Mouse (Mus musculus): ENCODE measurements at regions not wholly inside any gene's neighbourhood (a gene's known extent, or its start where the extent isn't known, plus 50 kb on each side); places are given as distances from the start of the nearest gene placed in this dataset.

DNA sequence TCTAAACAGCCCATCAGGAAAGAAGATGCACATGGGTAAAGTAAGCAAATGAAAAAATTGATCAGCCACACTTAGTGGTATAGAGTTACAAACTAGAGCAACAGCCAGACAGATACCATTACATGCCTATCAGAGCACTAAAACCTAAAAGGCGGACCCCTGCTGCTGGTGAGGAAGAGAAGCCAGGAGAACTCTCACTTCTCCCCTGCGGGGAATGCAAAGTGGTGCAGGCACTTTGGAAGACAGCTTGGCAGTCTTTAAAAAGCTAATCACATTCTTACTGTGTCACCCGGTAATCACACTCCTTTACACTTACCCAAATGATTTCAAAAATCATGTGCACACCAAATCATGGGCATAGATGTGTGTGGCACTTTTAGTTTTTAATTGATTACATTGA is 204.8 kb upstream of the B3gat1 start:
- Histone ChIP-seq H3K4me1 (ENCODE audit: control insufficient read depth, insufficient read depth, low read length) (no peaks in the 10 kb centered on the region), H3K4me2 (replicated peaks; ENCODE audit: low read depth, low read length) (no peak overlapping the region), H3K4me3 (ENCODE audit: low read depth, low read length) (no peak overlapping the region), H3K36me3 (ENCODE audit: control insufficient read depth, insufficient read depth, low read length) (no peaks in the 10 kb centered on the region), H3K27ac (ENCODE audit: low read length) (no peak overlapping the region), H3K9ac (replicated peaks; ENCODE audit: low read depth, low read length) (no peak overlapping the region), H3K9me3 (ENCODE audit: control insufficient read depth, low read depth, low read length) (no peaks in the 10 kb centered on the region), H3K27me3 (ENCODE audit: control insufficient read depth, insufficient read depth, low read length) (no peaks in the 10 kb centered on the region)
- ATAC-seq (ENCODE audit: insufficient number of reproducible peaks, insufficient read depth, low FRiP score, low read depth): no peak
- WGBS: 7% methylated on average over 3 of the region's 3 CpGs

DNA sequence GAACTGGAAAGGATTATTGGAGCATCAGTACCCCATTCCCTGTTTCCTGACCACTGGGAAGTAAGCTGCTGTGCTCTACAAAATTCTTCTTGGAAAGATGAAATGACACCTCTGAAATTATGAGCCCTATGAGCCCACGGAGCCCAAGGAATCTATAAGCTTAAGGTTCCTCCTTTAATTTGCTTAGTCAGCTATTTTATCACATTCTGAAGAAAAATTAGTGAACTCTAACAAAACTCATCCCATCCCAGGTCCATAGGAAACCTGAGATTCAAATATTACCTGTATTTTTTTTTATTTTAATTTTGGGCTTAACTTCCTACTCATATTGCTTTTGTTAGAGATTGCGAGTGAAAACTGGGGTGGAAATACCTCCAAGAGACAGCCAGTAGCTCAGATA is 194.5 kb upstream of the B3gat1 start:
- no peak for ATAC-seq (ENCODE audit: insufficient number of reproducible peaks, insufficient read depth, low FRiP score, low read depth)
- WGBS: 84% methylated on average over 2 of the region's 2 CpGs
- no peak overlapping the region for H3K27ac ChIP-seq (ENCODE audit: low read length)

DNA sequence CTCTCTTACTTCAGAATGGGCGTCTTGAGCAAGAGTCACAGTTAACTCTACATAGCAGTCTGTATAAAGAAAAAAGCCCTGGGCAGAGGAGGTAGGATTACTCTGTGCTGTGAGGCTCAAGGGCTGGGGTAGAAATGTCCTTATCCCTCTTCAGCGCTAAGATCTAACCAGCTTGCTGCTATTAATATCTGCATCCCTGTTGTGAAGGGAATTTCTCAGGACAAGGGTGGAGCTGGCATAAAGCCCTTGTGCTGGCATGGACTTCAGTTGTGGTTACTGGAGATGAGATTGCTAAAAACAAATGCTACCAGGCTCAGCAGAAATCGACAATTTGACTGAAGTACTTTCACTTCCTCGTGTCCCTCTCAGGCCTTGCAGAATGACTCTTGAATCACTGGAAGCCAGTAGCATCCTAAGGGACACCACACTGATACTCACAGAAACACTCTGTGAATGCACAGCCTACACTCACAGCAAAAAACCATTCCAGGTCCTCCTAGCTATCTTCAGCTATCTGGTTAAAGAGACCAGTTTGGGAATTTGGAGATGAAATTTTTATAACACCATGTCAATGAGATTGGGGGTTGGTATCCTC is 185.1 kb upstream of the B3gat1 start:
- ATAC-seq (ENCODE audit: insufficient number of reproducible peaks, insufficient read depth, low FRiP score, low read depth): no peak
- Histone ChIP-seq H3K27ac (ENCODE audit: low read length) (no peak overlapping the region), H3K27me3 (ENCODE audit: control insufficient read depth, insufficient read depth, low read length) (no peaks in the 10 kb centered on the region), H3K36me3 (ENCODE audit: control insufficient read depth, insufficient read depth, low read length) (no peaks in the 10 kb centered on the region), H3K4me3 (ENCODE audit: low read depth, low read length) (no peak overlapping the region), H3K9ac (replicated peaks; ENCODE audit: low read depth, low read length) (no peak overlapping the region), H3K4me1 (ENCODE audit: control insufficient read depth, insufficient read depth, low read length) (no peaks in the 10 kb centered on the region), H3K9me3 (ENCODE audit: control insufficient read depth, low read depth, low read length) (no peaks in the 10 kb centered on the region), H3K4me2 (replicated peaks; ENCODE audit: low read depth, low read length) (no peak overlapping the region)
- 58% methylated on average over 4 of the region's 4 CpGs for WGBS

More for the DNA sequence above, 194.5 kb upstream of the B3gat1 start:
- Histone ChIP-seq H3K4me1 (ENCODE audit: control insufficient read depth, insufficient read depth, low read length) (no peaks in the 10 kb centered on the region), H3K9ac (replicated peaks; ENCODE audit: low read depth, low read length) (no peak overlapping the region), H3K4me3 (ENCODE audit: low read depth, low read length) (no peak overlapping the region), H3K9me3 (ENCODE audit: control insufficient read depth, low read depth, low read length) (no peaks in the 10 kb centered on the region), H3K4me2 (replicated peaks; ENCODE audit: low read depth, low read length) (no peak overlapping the region), H3K27me3 (ENCODE audit: control insufficient read depth, insufficient read depth, low read length) (no peaks in the 10 kb centered on the region), H3K36me3 (ENCODE audit: control insufficient read depth, insufficient read depth, low read length) (no peaks in the 10 kb centered on the region)

DNA sequence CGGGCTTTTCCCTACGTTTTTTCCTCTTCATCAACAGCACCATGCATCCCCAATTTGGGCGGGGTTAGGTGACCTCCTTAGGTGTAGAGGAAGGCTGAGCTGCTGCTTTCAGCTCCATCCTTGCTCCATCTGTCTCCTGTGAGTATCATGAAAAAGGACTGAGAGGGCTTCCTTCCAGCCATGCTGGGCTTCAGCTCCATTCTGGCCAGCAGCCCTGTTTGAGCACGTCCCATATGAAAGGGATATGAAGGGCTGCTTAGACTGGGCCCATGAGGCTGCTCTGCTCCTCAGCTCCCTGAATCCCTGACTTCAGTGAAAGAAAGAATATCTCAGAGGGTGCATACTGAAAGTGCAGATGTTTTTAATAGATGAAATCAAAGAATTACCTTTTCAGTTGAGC is 184.4 kb upstream of the B3gat1 start:
- H3K9me3 ChIP-seq (ENCODE audit: control insufficient read depth, low read depth, low read length): no peaks in the 10 kb centered on the region
- no peaks in the 10 kb centered on the region for H3K4me1 ChIP-seq (ENCODE audit: control insufficient read depth, insufficient read depth, low read length)
- H3K9ac ChIP-seq (replicated peaks; ENCODE audit: low read depth, low read length): no peak overlapping the region
- no peak overlapping the region for H3K4me2 ChIP-seq (replicated peaks; ENCODE audit: low read depth, low read length)
- H3K27ac ChIP-seq (ENCODE audit: low read length): no peak overlapping the region
- no peak overlapping the region for H3K4me3 ChIP-seq (ENCODE audit: low read depth, low read length)
- H3K36me3 ChIP-seq (ENCODE audit: control insufficient read depth, insufficient read depth, low read length): no peaks in the 10 kb centered on the region
- H3K27me3 ChIP-seq (ENCODE audit: control insufficient read depth, insufficient read depth, low read length): no peaks in the 10 kb centered on the region
- 75% methylated on average over 4 of the region's 4 CpGs for WGBS
- no peak for ATAC-seq (ENCODE audit: insufficient number of reproducible peaks, insufficient read depth, low FRiP score, low read depth)

DNA sequence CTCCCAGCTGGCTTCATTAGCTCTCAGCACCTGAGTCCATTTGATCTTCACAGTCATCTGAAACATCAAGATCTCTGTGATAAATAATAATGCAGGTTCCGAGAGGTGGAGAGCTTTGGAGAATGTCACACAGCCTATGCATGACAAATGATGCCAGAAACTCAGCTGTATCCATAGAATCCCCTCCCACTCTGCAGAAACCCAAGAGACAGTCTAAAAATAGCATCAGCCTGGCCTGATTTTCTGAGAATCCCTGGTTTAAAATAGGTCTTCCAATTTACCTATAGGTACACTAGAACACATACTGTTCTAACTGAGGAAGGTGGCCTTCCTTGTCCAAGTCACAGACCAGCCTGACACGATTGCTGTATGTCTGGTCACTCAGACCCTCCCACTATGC is 184.0 kb upstream of the B3gat1 start:
- Histone ChIP-seq H3K4me3 (ENCODE audit: low read depth, low read length) (no peak overlapping the region), H3K27ac (ENCODE audit: low read length) (no peak overlapping the region), H3K9ac (replicated peaks; ENCODE audit: low read depth, low read length) (no peak overlapping the region), H3K4me1 (ENCODE audit: control insufficient read depth, insufficient read depth, low read length) (no peaks in the 10 kb centered on the region), H3K36me3 (ENCODE audit: control insufficient read depth, insufficient read depth, low read length) (no peaks in the 10 kb centered on the region), H3K4me2 (replicated peaks; ENCODE audit: low read depth, low read length) (no peak overlapping the region), H3K27me3 (ENCODE audit: control insufficient read depth, insufficient read depth, low read length) (no peaks in the 10 kb centered on the region), H3K9me3 (ENCODE audit: control insufficient read depth, low read depth, low read length) (no peaks in the 10 kb centered on the region)
- ATAC-seq (ENCODE audit: insufficient number of reproducible peaks, insufficient read depth, low FRiP score, low read depth): no peak
- 66% methylated on average over 2 of the region's 2 CpGs for WGBS

DNA sequence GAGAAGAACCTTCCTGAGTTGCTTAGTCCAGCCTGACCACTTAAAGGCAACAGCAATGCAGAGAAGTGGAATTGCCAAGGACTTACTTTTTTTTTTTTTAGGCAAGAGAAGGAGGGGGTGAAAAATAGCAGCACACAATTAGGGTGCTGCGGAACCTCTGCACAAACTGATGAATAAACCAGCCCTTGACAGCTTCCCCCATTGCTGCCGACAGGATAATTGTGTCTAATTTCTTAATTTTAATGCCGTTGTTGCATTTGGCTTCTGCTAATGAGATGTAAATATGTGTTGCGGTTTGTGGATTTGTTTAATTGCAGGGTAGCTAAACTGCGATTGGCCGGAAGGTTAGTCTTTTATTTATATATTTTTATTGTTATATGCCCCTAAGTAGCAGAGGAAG is 157.5 kb upstream of the B3gat1 start:
- 92% methylated on average over 6 of the region's 6 CpGs for WGBS
- Histone ChIP-seq H3K4me1 (ENCODE audit: control insufficient read depth, insufficient read depth, low read length) (no peaks in the 10 kb centered on the region), H3K4me3 (ENCODE audit: low read depth, low read length) (no peak overlapping the region), H3K27me3 (ENCODE audit: control insufficient read depth, insufficient read depth, low read length) (no peaks in the 10 kb centered on the region), H3K9me3 (ENCODE audit: control insufficient read depth, low read depth, low read length) (no peaks in the 10 kb centered on the region), H3K4me2 (replicated peaks; ENCODE audit: low read depth, low read length) (no peak overlapping the region), H3K36me3 (ENCODE audit: control insufficient read depth, insufficient read depth, low read length) (no peaks in the 10 kb centered on the region), H3K27ac (ENCODE audit: low read length) (no peak overlapping the region), H3K9ac (replicated peaks; ENCODE audit: low read depth, low read length) (no peak overlapping the region)
- ATAC-seq (ENCODE audit: insufficient number of reproducible peaks, insufficient read depth, low FRiP score, low read depth): no peak

DNA sequence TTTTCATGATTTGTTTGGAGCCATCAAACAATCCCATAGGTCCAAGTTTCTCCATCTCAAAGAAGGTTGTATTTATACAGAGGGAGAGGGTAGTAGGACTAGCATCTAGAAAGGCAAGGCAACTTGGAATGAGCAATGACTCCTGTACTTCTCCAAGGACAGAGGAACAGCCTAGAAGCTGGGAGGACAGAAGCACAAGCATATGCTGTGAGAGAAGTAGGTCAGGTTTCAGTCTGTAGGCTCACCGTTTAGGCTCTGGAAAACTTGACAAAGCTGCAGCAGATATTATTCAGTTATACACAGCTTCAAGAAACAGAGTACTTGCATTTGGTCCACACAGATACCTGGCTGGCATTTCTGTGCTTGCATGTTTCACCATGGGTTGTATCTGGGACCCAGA is 131.5 kb upstream of the B3gat1 start:
- H3K4me2 ChIP-seq (replicated peaks; ENCODE audit: low read depth, low read length): no peak overlapping the region
- H3K9ac ChIP-seq (replicated peaks; ENCODE audit: low read depth, low read length): no peak overlapping the region
- H3K27ac ChIP-seq (ENCODE audit: low read length): no peak overlapping the region
- no peaks in the 10 kb centered on the region for H3K27me3 ChIP-seq (ENCODE audit: control insufficient read depth, insufficient read depth, low read length)
- no peaks in the 10 kb centered on the region for H3K36me3 ChIP-seq (ENCODE audit: control insufficient read depth, insufficient read depth, low read length)
- H3K9me3 ChIP-seq (ENCODE audit: control insufficient read depth, low read depth, low read length): no peaks in the 10 kb centered on the region
- ATAC-seq (ENCODE audit: insufficient number of reproducible peaks, insufficient read depth, low FRiP score, low read depth): no peak
- WGBS: 89% methylated on average over 1 of the region's 1 CpGs
- H3K4me3 ChIP-seq (ENCODE audit: low read depth, low read length): no peak overlapping the region
- H3K4me1 ChIP-seq (ENCODE audit: control insufficient read depth, insufficient read depth, low read length): no peaks in the 10 kb centered on the region

DNA sequence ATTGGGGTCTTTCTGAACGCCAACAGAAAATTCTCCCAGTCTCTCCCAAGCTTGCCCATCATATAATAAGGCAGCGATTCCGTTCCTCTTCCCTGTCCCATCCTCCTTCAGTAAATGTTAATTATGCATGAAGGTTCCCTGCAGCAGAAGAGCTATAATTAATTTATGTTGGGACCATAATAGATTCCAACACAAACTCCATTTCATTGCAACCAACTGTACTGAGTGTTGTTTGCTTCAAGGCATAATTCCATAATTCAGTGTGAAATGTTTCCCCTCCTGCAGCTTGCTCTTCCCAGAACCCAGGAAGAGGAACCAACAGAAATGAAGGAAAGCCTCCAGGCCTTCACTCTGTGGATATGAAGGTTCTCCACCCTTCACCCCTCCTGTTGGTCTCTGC is 129.0 kb upstream of the B3gat1 start:
- H3K4me2 ChIP-seq (replicated peaks; ENCODE audit: low read depth, low read length): no peak overlapping the region
- no peak for ATAC-seq (ENCODE audit: insufficient number of reproducible peaks, insufficient read depth, low FRiP score, low read depth)
- no peak overlapping the region for H3K4me3 ChIP-seq (ENCODE audit: low read depth, low read length)
- no peaks in the 10 kb centered on the region for H3K36me3 ChIP-seq (ENCODE audit: control insufficient read depth, insufficient read depth, low read length)
- H3K27ac ChIP-seq (ENCODE audit: low read length): no peak overlapping the region
- no peak overlapping the region for H3K9ac ChIP-seq (replicated peaks; ENCODE audit: low read depth, low read length)
- WGBS: 75% methylated on average over 3 of the region's 3 CpGs
- H3K27me3 ChIP-seq (ENCODE audit: control insufficient read depth, insufficient read depth, low read length): no peaks in the 10 kb centered on the region
- H3K4me1 ChIP-seq (ENCODE audit: control insufficient read depth, insufficient read depth, low read length): no peaks in the 10 kb centered on the region
- no peaks in the 10 kb centered on the region for H3K9me3 ChIP-seq (ENCODE audit: control insufficient read depth, low read depth, low read length)

DNA sequence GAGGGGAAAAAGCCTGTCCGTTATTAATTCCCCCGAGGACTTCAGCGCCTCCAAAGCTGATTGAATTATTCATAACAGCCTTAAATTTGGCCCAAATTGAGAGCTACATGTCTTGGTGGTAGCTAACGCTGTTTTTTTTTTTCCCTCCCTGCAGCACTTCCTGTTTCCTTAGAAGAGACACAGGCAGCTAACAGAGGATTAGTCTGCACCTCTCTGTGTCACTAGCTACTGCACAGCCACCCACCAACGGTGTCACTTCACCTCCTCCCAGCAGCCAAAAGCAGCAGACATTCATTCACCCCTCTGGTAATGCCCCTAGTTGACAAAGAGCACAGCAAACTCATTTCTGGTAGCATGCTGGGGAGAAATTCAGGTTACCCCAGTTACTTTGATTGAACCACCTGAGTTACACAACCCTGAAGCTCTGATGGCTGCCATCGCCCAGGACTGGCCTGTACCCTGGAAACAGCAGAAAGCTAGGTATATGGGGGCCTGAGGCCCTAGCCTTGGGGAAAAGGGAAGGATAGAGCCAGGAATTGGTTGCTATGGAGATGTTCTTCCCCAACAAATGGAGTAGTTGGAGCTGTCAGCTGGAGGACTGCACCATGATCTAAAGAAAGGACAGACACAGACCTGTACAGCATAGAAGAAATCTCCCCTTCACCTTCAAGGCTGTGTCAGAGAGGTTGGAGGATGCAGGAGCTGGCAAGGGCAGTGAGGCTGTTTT is 121.7 kb upstream of the B3gat1 start:
- H3K9me3 ChIP-seq (ENCODE audit: control insufficient read depth, low read depth, low read length): no peaks in the 10 kb centered on the region
- no peak overlapping the region for H3K4me2 ChIP-seq (replicated peaks; ENCODE audit: low read depth, low read length)
- H3K27ac ChIP-seq (ENCODE audit: low read length): no peak overlapping the region
- ATAC-seq (ENCODE audit: insufficient number of reproducible peaks, insufficient read depth, low FRiP score, low read depth): no peak
- H3K4me1 ChIP-seq (ENCODE audit: control insufficient read depth, insufficient read depth, low read length): no peaks in the 10 kb centered on the region
- H3K9ac ChIP-seq (replicated peaks; ENCODE audit: low read depth, low read length): no peak overlapping the region
- no peak overlapping the region for H3K4me3 ChIP-seq (ENCODE audit: low read depth, low read length)
- WGBS: 59% methylated on average over 6 of the region's 6 CpGs
- H3K27me3 ChIP-seq (ENCODE audit: control insufficient read depth, insufficient read depth, low read length): no peaks in the 10 kb centered on the region
- H3K36me3 ChIP-seq (ENCODE audit: control insufficient read depth, insufficient read depth, low read length): no peaks in the 10 kb centered on the region

All from stomach, embryonic 14.5 days (tissue).